Comparison of ENCODE assay signal across 25 mouse cellular contexts in the genomic region with DNA sequence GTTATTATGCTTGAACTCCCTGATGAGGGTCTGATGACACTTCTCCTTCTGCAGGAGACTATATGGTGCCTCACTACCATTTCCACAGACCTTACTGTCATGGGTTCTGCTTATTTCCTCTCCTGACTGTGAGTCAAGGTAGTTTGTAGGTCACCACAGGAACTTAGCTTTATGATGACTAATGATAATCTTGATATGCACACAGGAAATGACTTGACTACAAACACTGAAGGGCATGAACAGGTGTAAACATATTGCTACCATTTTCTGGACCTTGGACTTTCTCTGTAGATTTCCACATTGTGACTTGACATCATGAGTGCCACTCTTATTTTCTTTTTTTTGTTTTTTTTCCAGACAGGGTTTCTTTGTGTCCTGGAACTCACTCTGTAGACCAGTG.
"Had no signal": no experiment of that assay in that cellular context is flagged by ENCODE, and none has a peak within 500 bp of the region (broad histone marks: within the 10 kb centered on the region; RNA-seq: fewer than 3 reads in every experiment).

No protein-coding gene starts in this region.

- H3K27me3 ChIP-seq: hindbrain, embryonic 13.5 days; hindbrain, embryonic 15.5 days; limb, embryonic 13.5 days; limb, embryonic 15.5 days; liver, embryonic 13.5 days; liver, embryonic 15.5 days had no signal

- DNase-seq: gastrocnemius, adult 2 months; gastrocnemius, postnatal 10 days; gastrocnemius, postnatal 25 days; heart, adult 18-20 months; heart, postnatal 10 days; heart, postnatal 4 days; kidney, adult 11 months; kidney, adult 2 months; kidney, adult 9 months; kidney, postnatal 10 days; kidney, postnatal 25 days; kidney, postnatal 4 days; layer of hippocampus, adult 9-11 months; layer of hippocampus, postnatal 36 days; left cerebral cortex, postnatal 4 days; liver, embryonic 13.5 days had no signal

- H3K4me1 ChIP-seq: hindbrain, embryonic 10.5 days; hindbrain, embryonic 13.5 days; hindbrain, embryonic 15.5 days; limb, embryonic 13.5 days; limb, embryonic 15.5 days; liver, embryonic 13.5 days; liver, embryonic 15.5 days had no signal

- H3K4me2 ChIP-seq: heart, embryonic 11.5 days; hindbrain, embryonic 13.5 days; hindbrain, embryonic 15.5 days; limb, embryonic 13.5 days; limb, embryonic 15.5 days; liver, embryonic 13.5 days; liver, embryonic 15.5 days had no signal

- H3K9ac ChIP-seq: hindbrain, embryonic 13.5 days; hindbrain, embryonic 15.5 days; limb, embryonic 13.5 days; limb, embryonic 15.5 days; liver, embryonic 13.5 days; liver, embryonic 15.5 days had no signal

- ATAC-seq: hindbrain, postnatal 0 days had no signal

- H3K27ac ChIP-seq: gastrocnemius, adult 2 months; hindbrain, embryonic 10.5 days; hindbrain, embryonic 13.5 days; hindbrain, embryonic 15.5 days; hindbrain, postnatal 0 days; layer of hippocampus, adult 2 months; limb, embryonic 13.5 days; limb, embryonic 15.5 days; liver, embryonic 13.5 days; liver, embryonic 15.5 days had no signal

- H3K36me3 ChIP-seq: hindbrain, embryonic 10.5 days; hindbrain, embryonic 13.5 days; hindbrain, embryonic 15.5 days; limb, embryonic 13.5 days; limb, embryonic 15.5 days; liver, embryonic 13.5 days; liver, embryonic 15.5 days had no signal

- H3K9me3 ChIP-seq: hindbrain, embryonic 10.5 days; hindbrain, embryonic 13.5 days; hindbrain, embryonic 15.5 days; limb, embryonic 13.5 days; limb, embryonic 15.5 days; liver, embryonic 13.5 days; liver, embryonic 15.5 days had no signal

- H3K4me3 ChIP-seq: gastrocnemius, adult 2 months; hindbrain, embryonic 10.5 days; hindbrain, embryonic 13.5 days; hindbrain, embryonic 15.5 days; layer of hippocampus, adult 2 months; limb, embryonic 13.5 days; limb, embryonic 15.5 days; liver, embryonic 13.5 days; liver, embryonic 15.5 days had no signal
